Comparison of ENCODE assay signal across 31 mouse cellular contexts in the genomic region with DNA sequence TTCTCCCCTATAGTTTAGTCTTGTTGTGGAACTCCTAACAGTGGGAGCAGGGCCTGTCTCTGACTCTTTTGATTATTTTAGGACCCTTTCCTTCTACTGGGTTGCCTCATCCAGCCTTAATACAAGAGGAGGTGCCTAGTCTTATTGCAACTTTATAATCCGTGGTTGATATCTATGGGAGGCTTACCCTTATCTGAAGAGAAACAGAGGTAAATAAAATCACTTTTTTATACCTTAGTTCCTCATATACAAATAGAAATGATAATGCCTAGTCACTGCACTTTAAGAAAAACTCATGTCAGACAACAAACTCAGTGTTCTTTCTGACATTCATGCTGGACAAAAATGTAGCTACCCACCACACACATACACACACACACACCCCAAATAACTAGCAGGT.
"Had no signal": no experiment of that assay in that cellular context is flagged by ENCODE, and none has a peak within 500 bp of the region (broad histone marks: within the 10 kb centered on the region; RNA-seq: fewer than 3 reads in every experiment).

No protein-coding gene starts in this region.

- H3K27ac ChIP-seq: limb, embryonic 10.5 days; limb, embryonic 12.5 days; limb, embryonic 13.5 days; limb, embryonic 15.5 days; liver, embryonic 12.5 days; liver, embryonic 13.5 days; liver, embryonic 14.5 days; liver, embryonic 15.5 days; lung, embryonic 15.5 days; macrophage; midbrain, embryonic 10.5 days; midbrain, embryonic 12.5 days; midbrain, embryonic 13.5 days; midbrain, embryonic 15.5 days had no signal

- H3K9ac ChIP-seq: limb, embryonic 12.5 days; limb, embryonic 13.5 days; limb, embryonic 15.5 days; liver, embryonic 12.5 days; liver, embryonic 13.5 days; liver, embryonic 14.5 days; liver, embryonic 15.5 days; liver, postnatal 0 days; lung, embryonic 14.5 days; lung, embryonic 15.5 days; midbrain, embryonic 12.5 days; midbrain, embryonic 13.5 days; midbrain, embryonic 15.5 days had no signal

- H3K4me2 ChIP-seq: limb, embryonic 12.5 days; limb, embryonic 13.5 days; limb, embryonic 15.5 days; liver, embryonic 11.5 days; liver, embryonic 12.5 days; liver, embryonic 13.5 days; liver, embryonic 15.5 days; lung, embryonic 14.5 days; lung, embryonic 15.5 days; midbrain, embryonic 11.5 days; midbrain, embryonic 12.5 days; midbrain, embryonic 13.5 days; midbrain, embryonic 15.5 days had no signal

- H3K27me3 ChIP-seq: limb, embryonic 12.5 days; limb, embryonic 13.5 days; limb, embryonic 15.5 days; liver, embryonic 12.5 days; liver, embryonic 13.5 days; liver, embryonic 15.5 days; lung, embryonic 15.5 days; megakaryocyte, embryonic 14.5 days; midbrain, embryonic 12.5 days; midbrain, embryonic 13.5 days; midbrain, embryonic 15.5 days had no signal

- H3K9me3 ChIP-seq: limb, embryonic 10.5 days; limb, embryonic 12.5 days; limb, embryonic 13.5 days; limb, embryonic 15.5 days; liver, embryonic 12.5 days; liver, embryonic 13.5 days; liver, embryonic 15.5 days; lung, embryonic 15.5 days; megakaryocyte, embryonic 14.5 days; midbrain, embryonic 10.5 days; midbrain, embryonic 12.5 days; midbrain, embryonic 13.5 days; midbrain, embryonic 15.5 days had no signal

- H3K4me3 ChIP-seq: limb, embryonic 10.5 days; limb, embryonic 12.5 days; limb, embryonic 13.5 days; limb, embryonic 15.5 days; liver, embryonic 12.5 days; liver, embryonic 13.5 days; liver, embryonic 15.5 days; lung, embryonic 15.5 days; megakaryocyte, embryonic 14.5 days; midbrain, embryonic 10.5 days; midbrain, embryonic 12.5 days; midbrain, embryonic 13.5 days; midbrain, embryonic 15.5 days; myocyte had no signal

- DNase-seq: left cerebral cortex, postnatal 4 days; liver; liver, embryonic 13.5 days; liver, postnatal 0 days; lung, adult 18-20 months; lung, adult 2 months; lung, embryonic 14.5 days; lung, postnatal 10 days; lung, postnatal 14 days; lung, postnatal 36 days; lung, postnatal 4 days; midbrain, embryonic 14.5 days had no signal

- H3K36me3 ChIP-seq: limb, embryonic 10.5 days; limb, embryonic 12.5 days; limb, embryonic 13.5 days; limb, embryonic 15.5 days; liver, embryonic 12.5 days; liver, embryonic 13.5 days; liver, embryonic 15.5 days; lung, embryonic 15.5 days; midbrain, embryonic 10.5 days; midbrain, embryonic 12.5 days; midbrain, embryonic 13.5 days; midbrain, embryonic 15.5 days had no signal

- ATAC-seq: liver, embryonic 12.5 days; liver, postnatal 0 days; lung, postnatal 0 days; midbrain, embryonic 13.5 days; midbrain, embryonic 15.5 days; midbrain, embryonic 16.5 days had no signal

- H3K4me1 ChIP-seq: limb, embryonic 10.5 days; limb, embryonic 12.5 days; limb, embryonic 13.5 days; limb, embryonic 15.5 days; liver, embryonic 12.5 days; liver, embryonic 13.5 days; liver, embryonic 15.5 days; lung, embryonic 15.5 days; midbrain, embryonic 10.5 days; midbrain, embryonic 12.5 days; midbrain, embryonic 13.5 days; midbrain, embryonic 15.5 days had no signal
